Mouse (Mus musculus): ENCODE measurements at regions not wholly inside any gene's neighbourhood (a gene's known extent, or its start where the extent isn't known, plus 50 kb on each side); places are given as distances from the start of the nearest gene placed in this dataset.

GRCm38 (mm10) chr3:35095221-35095620 is 445.0 kb downstream of the Sox2 start:
- TF ChIP-seq POLR2A (IDR thresholded peaks at IDR 0.05; ENCODE audit: low read depth, low read length) = no peak
- no peak for TF ChIP-seq CTCF (IDR thresholded peaks at IDR 0.05; ENCODE audit: extremely low read depth, insufficient read length, insufficient replicate concordance, low read depth, low read length)
